Mouse (Mus musculus): ENCODE data around the gene Nr2e3.
"Not testable (repeated sequence)": the region's sequence is repeated elsewhere in the genome, so short reads cannot be mapped to it uniquely, and the experiment has no call there.

Nr2e3 gene

DNA sequence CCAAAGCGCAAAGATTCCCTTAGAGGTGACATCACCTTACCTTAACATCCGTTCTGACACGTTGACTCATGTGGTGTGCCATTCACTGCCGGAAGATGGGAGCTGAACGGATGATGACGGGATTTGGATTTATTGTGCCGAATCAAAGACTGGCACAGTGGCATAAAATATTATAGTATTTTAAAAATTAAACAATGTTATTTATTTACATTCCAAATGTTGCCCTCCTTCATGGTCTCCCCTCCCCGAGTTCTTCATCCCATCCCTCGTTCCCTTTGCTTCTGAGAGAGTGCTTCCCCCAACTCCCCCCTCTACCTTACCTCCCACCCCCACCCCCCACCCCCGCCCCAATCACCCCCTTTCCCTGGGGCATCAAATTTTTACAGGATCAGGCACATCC, at the start of gene Nr2e3:
Gene Nr2e3 (minus strand): TSS at position 101 of the 400 bp plus-strand sequence.
- no peak for DNase-seq (ENCODE audit: low spot score)

DNA sequence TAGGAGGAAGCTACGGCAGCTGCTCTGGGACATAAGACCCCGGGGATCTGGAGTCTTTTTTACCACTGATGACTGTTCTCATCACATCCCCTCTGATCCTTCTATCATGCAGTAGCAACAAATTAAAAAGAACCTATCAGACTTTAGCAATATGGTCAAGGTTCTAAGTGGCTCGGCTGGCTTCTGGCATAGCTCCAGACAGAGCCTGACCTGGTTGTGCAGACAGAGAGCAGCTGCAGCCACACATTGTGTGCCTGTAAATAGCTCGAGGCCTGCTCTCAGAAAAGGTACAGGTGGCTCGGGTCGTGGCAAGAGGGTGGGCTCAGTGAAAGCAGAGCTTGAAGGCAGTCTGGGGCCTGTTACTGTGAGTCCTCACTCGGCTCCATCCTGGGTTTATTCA, 48.5 kb upstream of the Nr2e3 start:
- no peak for DNase-seq (ENCODE audit: low spot score)

DNA sequence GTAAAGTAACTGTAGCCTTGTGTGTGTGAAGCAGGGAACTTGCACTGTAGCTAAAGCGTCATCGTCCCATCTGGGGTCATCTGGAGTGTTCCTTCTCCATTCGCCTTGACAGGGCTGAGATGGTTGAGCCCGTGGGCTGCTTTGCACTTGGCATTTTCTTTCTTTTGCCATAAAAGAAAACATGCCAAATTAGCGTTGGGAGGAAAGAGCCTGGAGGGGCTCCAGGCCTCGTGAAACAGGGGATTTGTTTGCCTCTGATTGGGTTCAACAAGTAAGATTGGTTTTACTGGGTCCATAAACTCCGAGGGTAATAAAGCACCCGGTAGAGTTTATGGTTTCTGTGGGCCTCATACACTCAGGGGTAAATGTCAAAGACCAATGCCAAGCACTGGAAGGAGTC, 41.9 kb upstream of the Nr2e3 start:
- DNase-seq (ENCODE audit: low spot score), result no peak

DNA sequence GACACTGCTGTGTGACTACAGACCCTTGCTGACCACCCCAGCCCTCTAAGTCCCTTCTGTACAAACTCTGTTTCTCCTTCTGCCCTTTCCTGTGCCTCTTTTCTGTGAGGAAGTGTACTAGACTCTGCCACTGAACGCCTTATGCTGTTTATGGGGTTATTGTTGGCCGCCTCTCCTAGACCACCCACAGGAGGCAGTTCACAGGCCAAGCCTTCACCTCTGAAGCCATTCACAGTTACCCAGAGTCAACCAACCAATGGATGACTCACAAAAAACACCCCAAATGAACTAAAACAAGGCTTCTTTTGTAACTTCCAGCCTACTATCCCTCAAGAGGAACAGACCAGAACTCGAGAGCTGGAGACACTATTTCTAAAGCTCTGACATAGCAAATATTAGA, 41.0 kb upstream of the Nr2e3 start:
- no peak for DNase-seq (ENCODE audit: low spot score)

DNA sequence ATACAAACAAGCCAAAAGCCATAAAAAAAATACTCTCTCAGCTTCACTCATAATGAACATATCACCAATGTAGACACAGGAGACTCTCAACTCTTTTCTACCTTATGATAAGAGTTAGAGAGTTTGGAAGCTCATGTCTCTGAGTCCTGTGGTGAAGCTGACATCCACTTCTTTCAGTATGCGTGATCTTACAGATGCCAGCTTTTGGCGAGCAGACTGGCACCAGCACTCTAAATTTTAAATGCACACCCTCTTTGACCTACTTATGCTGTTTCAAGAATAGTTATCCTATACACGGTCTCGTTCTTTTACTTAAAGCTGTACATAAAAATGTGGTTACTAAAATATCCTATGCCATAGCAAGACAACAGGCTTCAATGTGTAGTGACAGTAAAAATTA, 37.3 kb upstream of the Nr2e3 start:
- DNase-seq (ENCODE audit: low spot score), result no peak

DNA sequence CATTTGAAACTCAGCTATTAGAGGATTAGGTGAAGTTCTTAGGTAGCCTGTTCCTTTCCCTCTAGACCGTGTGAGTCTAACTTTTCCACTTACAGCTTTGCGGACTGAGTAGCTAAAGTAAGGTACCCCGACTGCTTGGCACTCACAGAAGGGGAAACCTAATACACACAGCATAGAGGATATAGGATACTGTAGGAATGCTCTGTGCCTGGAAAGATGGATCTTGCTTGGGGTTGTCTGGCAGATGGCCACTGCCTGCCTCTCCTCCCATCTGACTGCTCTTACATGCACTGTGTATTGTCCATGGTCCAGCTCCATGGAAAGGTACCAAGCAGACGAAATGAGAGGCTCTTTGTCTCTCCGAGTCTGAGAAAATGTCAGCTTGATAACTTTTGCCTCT, 30.9 kb upstream of the Nr2e3 start:
- no peak for DNase-seq (ENCODE audit: low spot score)

DNA sequence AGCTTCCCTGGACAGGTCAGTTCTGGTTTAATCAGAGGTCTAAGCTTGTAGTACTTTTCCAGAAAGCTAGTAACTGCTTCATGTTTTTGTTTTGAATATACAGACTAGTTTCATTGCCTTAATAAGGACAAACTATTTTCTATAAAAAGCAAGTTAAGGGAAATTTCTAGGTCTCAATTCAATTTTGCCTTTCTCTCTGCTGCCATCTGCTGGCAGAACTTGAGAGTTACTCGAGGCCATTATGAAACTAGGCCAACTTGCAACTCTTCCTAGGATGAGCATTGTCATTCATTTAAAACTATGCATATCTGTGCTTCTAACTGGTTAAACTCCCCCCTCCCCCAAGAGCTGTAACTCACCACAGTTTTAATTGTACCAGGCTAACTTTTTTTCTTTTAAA, 29.4 kb upstream of the Nr2e3 start:
- DNase-seq (ENCODE audit: low spot score), result peak; percentile 35

DNA sequence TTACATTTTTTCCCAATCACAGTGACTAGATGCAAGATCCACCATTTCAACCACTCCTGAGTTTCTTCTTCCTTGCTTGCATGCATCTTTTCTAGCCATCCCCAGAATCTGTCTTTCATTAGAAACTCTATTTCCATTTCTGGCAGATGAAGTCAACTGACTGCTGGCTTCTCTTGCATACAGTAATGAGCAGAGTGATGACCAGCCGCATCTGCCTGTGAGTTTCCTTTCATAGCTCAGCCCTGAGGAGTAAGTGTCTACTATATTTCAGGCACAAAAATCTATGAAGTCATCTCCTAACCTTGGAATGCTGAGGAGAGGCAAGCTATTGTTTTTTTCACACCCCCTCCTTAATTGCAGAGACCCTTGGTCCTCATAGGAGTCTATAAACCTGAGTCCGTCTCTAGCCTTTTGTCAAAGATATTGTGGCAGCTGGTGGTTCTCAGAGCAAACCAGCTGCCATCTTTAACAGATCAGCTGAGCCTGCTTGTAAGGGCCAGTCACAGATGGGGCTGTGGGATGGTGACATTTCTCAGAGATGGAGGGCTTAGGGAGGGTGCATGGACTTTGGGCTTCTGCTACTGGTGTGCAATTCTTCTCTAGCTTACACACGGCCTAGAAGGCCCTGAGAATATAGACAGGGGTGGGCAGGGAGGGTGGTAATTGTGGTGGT, 25.6 kb upstream of the Nr2e3 start:
- no peak for DNase-seq (ENCODE audit: low spot score)

DNA sequence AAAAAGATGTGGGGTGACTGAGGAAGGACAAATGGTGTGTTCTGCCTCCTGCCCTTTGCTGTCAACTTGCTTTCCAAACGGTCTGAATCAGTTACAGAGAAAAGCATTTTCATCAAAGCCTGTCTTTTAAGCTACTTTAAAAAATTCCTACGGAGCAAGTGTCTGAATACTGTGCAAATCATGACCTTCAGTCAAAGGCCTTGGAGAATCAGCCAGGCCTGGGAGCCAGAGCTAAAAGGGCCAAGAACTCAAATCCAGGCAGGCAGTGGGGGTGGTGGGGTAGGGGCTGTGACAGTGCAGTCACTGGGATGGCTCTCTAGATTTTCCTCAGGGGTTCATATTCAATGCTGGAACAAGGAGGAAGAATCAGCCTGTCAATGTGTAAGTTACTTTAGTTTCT, 20.7 kb upstream of the Nr2e3 start:
- no peak for DNase-seq (ENCODE audit: low spot score)

DNA sequence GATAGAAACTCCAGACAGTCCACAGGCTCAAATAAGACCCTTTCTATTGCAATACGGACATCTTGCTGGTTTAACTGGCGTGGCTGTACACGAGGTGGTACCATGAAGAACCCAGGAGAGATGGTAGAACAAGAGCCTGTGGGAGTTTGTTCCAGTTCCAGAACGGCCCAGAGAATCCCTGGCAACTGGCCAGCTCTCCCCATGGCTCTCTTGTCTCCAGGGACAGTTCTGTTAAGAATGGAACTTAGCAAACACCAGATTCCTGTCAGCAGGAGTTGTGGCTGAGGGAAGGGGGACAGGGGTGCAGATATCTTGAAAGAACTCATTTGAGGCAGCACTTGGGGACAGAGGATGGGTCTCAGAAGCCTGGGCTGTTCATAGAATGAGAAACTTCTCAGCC, 10.8 kb upstream of the Nr2e3 start:
- DNase-seq (ENCODE audit: low spot score), result no peak

DNA sequence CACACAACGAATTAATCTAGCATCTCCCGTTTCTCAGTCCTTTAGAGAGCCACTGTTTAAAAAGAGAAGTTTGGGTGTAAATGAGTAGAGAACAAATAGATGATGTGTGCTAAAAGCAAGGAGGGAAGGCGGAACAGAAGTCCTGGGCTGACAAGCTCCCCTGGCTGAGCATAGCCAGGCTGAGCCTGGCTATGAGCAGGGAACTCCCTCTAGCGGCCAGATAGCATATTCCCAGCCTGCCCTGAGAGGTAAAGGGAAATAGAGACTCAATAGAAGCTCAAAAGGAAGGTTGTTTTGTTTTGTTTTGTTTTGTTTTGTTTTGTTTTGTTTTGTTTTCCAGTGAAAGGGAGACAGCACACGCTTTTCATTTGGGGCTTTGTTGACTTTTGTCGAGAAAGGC, 8.9 kb upstream of the Nr2e3 start:
- peak; percentile 47 for DNase-seq (ENCODE audit: low spot score)

DNA sequence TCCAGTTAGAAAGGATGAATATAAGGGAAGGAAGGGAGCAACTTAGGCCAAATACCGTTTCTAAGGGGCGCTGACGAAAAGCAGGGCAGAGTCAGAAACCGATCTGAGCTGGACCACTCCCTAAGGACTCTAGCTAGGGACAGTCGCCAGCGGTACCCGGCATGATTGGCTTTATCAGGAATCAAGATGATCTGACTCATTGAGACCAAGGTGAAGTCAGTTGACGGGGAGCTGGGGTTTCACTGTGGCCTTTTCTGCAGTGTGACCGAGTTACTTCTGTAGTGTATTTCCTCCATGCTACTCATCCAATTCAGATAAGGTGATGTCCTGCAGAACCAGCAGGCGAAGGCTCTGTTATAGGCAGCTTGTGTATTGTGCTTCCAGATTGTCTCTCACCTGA, 4.6 kb upstream of the Nr2e3 start:
- DNase-seq (ENCODE audit: low spot score), result no peak

DNA sequence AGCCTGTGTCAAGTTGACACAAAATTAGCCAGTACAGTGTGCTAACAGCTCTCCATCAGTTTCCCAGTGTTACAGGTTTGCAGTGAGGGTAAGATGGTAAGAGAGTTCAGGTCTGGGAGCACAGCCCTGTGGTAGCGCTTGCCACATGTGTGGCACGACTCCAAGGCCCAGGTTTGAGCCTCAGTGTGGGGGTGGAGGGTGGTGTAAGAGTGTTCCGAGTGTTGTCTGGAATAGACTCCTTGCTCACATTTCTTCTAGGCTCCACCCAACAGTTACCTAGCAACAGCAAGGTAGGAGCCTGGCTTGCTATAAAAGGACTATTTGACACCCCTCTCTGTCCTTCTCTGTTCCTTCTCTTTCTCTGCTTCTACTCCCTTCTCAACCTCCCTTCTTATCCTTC, 3.9 kb upstream of the Nr2e3 start:
- no peak for DNase-seq (ENCODE audit: low spot score)

DNA sequence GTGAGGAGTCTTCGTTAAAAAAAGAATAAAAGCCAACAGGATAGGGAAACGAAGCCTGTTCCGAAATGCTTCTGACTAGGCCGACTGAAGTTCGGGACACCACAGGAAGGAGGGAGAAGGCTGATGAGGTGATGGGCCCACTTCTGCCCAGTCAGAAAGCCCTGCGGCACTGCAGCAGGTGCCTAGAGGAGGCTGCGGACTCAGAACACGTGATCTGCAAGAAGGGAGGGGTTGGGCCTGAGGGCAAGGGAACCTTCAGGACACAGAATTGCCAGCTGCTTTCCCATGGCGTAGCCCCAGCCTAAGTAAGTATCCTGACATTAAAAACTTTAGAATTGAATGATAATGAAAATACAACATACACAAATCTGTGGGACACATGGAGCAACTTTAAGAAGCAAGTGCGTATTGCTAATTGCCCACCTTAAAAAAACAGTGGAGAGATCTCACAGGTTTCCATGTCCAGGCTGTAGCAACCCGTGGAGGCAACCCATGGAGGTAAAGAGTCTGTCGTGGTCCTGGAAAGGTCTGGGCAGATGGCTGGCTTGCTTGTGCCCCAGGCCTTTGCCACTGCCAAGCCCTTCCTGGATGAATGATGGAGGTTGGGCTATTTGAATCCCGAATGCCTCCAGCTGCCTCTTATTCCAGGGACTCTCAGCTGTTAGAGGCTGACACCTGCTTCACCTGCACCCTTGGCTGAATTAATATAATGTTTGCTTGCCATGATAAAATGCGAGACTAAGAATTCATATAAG, 919 bp upstream of the Nr2e3 start:
- DNase-seq (ENCODE audit: low spot score), result no peak

DNA sequence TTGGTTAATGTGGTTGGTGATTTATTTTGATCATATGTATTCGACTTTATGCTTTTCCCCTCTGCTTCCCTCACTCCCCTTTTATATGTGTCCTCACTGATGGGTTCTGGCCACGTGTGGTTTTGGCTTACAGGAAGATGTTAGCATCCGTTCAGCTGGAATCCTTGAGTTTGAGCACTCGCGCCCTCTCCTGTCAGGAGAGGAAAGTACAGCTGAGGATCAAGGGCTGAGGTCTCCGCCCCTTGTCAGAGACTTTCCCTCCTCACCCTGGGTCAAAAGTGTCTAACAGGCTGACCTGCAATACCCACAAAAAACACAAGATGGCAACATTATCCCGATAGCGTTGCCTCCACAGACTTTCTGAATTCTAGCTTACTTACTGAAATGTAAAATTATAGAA, 1.2 kb downstream of the Nr2e3 start:
- peak; percentile 52 for DNase-seq (ENCODE audit: low spot score)

DNA sequence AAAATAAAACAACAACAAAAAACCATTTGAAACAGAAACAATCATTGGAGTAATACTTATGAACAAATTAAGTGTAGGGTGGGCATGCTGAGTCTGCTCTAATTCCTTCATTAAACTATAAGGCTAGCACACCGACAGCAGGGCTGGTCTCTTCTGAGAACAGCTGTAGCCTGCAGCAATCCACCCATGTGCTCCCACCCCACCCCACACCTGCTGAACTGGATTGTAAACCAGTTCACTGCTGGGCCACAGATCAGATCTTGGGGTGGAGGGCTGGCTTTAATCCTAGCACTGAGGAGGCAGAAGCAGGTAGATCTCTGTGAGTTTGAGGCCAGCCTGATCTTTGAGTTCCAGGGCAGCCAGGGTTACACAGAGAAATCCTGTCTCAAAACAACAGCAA, 2.3 kb downstream of the Nr2e3 start:
- DNase-seq (ENCODE audit: low spot score), result not testable (repeated sequence)

DNA sequence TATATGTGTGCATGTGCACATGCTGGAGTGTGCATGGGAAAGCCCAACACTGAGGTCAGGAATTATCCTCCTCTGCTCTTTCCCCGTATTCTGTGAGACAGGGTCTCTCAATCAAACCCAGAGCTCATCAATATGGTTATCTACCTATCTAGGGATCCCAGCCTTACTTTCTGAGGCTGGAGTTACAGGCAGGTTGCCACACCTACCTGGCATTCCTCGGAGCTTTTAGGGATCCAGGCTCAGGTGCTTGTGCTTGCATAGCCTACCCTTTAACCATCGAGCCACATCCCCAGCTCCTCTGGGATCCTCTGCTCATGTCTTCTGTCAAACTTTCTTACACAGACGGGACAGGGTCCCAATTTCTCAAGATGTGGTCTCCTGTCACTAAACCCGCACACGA, 4.0 kb downstream of the Nr2e3 start:
- no peak for DNase-seq (ENCODE audit: low spot score)

DNA sequence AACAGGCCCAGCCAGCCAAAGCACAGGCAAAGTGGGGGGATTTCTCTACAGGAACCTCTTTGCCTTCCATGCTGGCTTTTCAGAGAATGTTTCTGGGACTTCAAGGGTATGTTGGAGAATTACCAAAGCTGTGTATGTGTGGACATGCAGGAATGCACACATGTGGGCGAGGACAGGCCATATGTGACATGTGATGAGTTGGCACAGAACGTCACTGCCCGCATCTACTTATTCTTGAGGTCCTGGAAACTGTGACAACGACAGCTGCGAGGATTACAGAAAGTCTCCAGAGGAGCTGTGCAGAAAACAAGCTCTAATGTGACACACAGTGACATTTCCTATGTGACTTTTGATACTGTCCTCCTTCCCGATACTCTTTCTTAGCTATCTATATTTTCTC, 4.8 kb downstream of the Nr2e3 start:
- no peak for DNase-seq (ENCODE audit: low spot score)

DNA sequence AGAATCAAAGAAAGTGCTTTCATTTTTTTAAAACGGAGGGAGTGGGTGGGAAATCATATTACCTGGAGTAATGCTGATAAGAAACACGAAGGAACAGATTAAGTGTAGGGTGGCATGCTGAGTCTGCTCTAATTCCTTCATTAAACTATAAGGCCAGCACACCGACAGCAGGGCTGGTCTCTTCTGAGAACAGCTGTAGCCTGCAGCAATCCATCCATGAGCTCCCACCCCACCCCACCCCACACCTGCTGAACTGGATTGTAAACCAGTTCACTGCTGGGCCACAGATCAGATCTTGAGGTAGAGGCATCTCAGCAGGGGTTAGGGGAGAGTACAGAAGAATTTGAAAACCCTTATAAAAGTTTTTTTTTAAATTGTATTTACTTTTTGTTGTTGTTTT, 5.3 kb downstream of the Nr2e3 start:
- DNase-seq (ENCODE audit: low spot score), result no peak

DNA sequence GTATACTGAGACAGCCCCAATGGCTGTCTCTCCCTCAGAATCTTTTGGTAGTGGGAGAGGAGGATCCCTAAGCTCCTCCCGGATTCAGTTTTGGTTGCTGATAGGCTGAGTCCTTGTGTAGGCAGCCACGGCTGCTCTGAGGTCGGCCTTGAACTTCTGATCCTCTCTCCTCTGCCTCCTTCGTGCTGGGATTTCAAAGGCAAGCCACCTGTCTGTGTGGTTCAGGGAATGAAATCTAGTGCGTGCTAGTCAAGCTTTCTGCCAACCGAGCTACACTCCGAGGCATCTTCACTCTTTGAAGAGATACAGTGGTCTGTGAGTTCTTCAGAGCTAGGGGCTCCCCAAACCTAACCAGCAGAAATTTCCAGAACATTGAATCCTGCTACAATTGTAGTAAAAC, 6.9 kb downstream of the Nr2e3 start:
- DNase-seq (ENCODE audit: low spot score), result no peak

DNA sequence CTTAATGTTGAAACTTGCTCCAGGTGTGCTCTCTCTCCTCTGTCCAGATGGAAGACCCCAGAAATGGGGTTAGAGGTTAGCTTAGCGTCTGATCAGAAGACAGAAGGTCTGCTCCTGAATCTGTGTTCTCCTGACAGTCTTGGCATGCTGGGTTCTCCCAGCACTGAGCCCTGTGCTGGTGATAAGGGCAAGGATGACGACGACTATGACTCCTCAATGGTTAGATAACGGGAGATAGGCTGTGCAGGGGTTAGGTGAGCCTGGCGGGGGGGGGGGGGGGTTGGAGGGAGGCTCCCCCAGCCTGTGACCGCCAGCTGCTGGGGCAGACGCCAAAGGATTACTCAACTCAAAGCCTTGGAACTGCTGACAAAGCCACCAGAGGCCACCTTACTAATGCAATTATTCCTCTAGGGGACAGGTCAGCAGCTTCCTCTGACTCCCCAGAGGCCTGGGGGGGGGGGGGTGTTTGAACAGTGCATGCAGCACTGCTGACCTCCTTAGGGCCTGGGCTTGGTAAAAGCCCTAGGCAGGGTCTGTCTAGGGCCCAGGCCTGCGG, 7.9 kb downstream of the Nr2e3 start:
- DNase-seq (ENCODE audit: low spot score), result no peak

DNA sequence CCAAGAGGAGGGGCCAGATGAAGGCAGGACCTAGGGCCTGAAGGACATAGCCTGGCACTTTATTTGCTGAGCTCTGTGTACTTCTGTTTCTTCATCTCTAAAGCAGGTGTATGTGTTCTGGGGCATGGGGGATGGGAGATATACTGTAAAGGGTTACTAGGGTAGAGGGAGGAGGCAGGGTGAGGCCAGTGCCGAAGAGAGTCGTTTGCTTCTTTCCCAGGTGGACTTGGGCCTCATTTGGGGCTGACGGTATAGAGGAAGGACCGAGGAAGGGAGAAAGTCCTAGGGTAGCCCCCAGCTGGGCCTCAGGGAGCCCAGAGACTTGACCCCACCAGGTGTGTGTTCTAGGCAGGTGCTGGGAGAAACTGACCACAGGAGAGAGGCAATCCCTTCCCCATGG, 8.5 kb downstream of the Nr2e3 start:
- DNase-seq (ENCODE audit: low spot score), result no peak

DNA sequence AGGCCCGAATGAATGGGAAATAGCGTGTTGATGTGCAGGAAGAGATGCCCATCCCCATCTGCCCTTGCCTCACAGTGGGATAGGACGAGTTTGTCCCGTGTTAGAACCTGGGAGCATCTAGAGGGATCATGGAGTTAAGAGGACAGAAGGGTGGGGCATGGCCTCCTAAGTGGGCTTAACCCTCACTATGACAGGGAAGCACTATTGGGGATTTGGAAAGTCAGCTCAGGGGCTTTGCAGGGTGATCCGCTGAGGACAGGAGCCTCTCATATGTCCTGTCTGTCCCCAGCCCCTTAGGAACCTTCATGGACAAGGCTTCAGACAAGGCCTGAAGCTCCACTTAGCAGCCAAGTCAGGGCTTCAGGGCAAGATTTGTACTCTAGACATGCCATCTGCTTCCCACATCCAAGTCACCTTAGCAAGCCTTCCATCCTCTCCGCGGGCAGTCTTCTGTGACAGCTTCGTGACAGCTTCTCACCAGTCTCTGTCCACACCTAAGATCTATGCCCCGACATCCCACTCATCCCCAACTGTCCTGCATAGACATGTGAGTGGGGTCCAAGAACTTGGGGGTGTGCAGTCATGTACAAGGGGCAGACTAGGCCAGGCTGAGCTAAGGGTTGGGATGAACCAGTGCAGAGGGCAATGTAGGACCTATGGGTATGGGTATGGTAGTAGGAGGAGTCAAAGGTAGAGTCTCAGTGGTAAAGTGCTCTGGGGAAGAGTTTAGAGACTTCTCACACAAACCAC, 9.3 kb downstream of the Nr2e3 start:
- DNase-seq (ENCODE audit: low spot score), result no peak
